Mouse (Mus musculus): ENCODE results near the gene Igsf8.
"Not testable (repeated sequence)": the region's sequence is repeated elsewhere in the genome, so short reads cannot be mapped to it uniquely, and the experiment has no call there.

The Igsf8 gene

DNA sequence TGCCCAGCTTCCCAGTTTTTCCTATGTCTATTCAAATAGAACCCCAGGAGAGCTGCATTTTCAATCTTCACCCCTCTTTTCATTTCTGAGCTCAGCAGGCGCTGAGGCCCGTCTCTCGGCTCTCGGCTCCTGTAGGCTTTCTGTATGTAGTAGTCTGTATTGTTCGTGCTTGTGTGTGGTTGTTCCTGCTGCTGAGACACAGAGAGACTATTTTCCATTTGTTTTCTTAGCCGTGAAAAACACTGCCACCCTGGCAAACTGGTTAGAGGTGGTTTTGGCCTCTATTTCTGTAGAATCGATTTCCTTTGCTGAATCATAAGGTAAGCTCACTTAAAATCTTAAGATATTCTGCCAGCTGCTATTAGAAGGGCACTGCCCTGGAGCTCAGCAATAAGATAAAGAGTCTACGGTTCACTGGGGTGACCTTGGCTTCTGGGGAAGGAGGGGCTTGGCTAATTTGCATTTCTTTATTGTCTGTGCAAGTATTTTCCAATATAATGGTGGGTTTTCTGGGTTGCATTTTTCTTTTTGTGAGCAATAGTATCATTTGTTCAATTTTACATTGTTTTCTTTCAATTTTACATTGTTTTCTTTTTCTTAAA is at the start of gene Igsf8:
Gene Igsf8 (plus strand): TSS at position 165 of the 602 bp plus-strand sequence.
- DNase-seq = no peak

DNA sequence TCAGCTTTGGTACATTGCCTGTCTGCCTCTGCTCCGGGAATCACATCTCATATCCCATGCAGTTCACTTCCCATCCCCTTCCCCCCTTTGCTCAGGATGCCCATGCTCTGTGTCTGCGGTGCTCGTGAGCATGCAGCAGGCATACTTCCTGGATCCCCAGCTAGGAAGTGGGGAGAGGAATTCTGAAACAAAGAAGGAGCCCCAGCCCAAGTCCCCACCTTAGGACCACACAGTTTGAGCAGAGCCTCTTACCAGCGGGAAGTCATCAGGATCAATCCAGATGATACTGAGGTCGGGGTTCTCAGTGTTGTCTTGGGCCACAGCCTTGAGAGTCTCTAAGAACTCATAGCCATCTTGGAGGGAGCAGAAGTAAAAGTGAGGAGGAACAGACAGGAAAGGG is 48.7 kb upstream of the Igsf8 start:
- no peak for DNase-seq

- no peak for DNase-seq
Observed at GRCm38 (mm10) chr1:172213771-172214170, 47.7 kb upstream of the Igsf8 start.

DNA sequence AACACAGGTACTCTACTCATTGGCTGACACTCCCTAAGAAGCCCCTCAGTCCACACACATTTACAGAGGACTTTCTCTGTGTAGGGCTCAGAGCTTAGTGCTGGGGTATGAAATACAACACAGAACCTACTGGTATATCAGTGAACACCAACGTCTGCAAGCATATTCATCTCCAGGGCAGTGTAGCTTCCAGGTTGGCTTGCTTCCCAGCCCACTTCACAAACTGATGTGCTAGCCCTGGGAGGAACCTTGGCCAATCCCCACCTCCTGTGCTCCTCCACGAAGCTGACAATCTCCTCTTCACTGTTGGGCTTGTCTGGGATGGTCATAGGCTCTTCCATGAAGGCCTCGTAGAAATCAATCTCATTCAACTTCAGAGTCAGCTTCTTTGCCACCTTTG is 46.7 kb upstream of the Igsf8 start:
- no peak for DNase-seq

DNA sequence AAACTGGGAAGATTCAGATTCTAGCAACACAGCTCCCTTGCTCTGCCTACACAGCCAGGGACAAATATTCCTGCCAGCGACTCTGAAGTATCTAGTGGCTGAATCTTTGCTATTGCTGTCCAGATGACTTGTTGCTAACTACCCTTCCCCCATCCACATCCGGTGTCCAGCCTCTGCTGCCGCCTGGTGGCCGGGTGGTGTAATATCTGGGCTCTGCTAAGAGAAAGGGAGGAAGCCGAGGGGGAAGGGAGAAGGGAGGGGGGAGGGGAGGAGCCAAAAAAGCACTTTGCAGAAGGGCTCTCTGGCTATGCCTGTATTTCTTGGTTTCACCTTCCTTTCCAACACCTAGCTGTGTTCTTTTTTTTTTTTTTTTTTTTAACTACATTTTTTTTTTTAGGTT is 44.3 kb upstream of the Igsf8 start:
- peak; percentile 91 for DNase-seq

DNA sequence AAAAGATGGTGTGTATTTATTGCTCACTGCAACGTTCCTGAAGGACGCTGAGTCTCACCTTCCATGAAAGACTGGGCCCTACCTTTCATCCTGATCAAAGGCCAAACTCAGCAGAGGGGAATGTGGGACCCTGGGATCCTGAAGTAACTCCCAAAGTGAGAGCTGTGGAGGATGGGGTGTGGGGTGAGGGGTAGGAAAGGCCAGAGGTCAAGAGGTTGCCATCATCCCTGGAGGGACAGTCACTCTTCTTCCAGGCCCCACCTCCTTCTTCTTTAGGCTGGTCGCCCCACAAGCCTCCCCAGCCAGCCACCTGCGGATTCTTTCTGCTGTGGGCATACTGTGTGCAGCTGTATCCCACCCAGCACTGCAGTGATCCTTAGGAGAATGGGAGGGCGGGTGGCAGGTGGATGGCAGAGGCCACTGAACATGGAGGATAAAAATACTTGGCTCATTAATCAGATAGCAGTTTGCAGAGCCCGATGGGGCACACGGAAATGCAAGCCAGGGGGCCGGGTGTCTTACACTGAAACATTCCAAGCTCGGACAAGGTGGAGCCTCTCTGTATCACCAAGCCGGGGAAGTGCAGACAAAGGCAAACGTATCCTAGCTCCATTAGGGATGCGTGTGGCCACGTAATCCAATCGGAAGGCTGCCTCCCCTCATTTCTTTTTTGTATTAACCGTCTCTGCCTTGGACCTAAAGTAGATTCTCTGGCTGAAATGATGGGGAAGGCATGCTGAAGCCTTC is 43.1 kb upstream of the Igsf8 start:
- DNase-seq = no peak

- no peak for DNase-seq
Observed at GRCm38 (mm10) chr1:172219451-172220406, 41.7 kb upstream of the Igsf8 start, which contains the start of gene Casq1. TSS of gene Casq1 (minus strand) at chr1:172219868.

GRCm38 (mm10) chr1:172220414-172220813 is 41.0 kb upstream of the Igsf8 start:
- DNase-seq = no peak

- DNase-seq = no peak
Observed at GRCm38 (mm10) chr1:172221297-172222063, 40.0 kb upstream of the Igsf8 start.

- no peak for DNase-seq
Observed at GRCm38 (mm10) chr1:172228209-172228608, 33.2 kb upstream of the Igsf8 start.

- DNase-seq = no peak
Observed at GRCm38 (mm10) chr1:172229215-172229614, 32.2 kb upstream of the Igsf8 start.

DNA sequence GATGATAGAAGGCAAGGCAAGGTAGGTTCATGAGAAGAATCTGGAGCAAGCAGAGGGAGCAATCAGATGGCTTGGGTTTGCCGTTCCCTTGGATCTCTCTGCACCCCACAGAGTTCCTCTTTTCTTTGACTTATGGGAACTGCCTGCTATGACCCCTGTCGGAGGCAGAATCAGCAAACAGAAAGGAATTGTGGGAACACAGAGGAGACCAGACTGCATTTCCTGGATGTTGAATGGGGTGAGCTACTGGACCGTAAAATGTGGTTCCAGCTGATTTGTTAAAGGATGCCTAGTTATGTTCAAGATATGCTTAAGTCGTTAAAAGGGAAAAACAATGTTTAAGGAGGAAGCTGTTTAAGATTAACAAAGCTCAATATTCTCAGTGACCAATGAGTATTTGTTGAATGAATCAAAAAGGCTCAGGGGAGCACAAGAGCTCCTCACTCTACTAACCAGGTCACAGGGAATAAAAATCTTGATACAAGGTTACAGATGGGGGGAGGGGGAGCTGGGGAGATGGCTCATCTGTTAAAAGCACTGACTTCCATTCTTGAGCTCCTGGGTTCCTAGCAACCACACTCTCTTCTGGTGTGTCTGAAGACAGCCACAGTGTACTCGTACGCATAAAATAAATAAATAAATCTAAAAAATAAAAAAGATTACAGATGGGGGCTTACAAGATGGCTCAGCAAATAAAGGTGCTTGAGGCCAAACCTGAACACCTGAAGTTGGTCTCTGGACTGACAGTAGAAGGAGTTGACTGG is 20.3 kb upstream of the Igsf8 start:
- no peak for DNase-seq

DNA sequence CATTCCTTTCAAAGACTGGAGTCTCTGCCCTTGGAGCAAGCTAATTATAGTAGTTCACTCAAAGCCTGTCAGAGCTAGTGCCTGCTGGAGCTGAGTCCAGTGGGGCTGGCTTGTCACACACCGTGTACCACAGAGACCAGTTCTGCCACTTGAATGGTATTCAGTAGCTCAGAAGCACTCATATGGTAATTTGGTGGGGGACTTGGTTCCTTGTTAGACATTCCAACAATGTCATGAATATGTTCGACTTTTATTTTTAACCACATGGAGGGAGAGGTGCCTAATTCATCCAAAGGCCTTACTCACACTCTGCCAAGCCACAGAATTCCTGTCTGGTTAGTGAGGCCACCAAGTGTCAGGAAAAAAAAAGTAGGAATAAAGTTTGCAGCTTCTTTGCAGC is 19.0 kb upstream of the Igsf8 start:
- DNase-seq = no peak

DNA sequence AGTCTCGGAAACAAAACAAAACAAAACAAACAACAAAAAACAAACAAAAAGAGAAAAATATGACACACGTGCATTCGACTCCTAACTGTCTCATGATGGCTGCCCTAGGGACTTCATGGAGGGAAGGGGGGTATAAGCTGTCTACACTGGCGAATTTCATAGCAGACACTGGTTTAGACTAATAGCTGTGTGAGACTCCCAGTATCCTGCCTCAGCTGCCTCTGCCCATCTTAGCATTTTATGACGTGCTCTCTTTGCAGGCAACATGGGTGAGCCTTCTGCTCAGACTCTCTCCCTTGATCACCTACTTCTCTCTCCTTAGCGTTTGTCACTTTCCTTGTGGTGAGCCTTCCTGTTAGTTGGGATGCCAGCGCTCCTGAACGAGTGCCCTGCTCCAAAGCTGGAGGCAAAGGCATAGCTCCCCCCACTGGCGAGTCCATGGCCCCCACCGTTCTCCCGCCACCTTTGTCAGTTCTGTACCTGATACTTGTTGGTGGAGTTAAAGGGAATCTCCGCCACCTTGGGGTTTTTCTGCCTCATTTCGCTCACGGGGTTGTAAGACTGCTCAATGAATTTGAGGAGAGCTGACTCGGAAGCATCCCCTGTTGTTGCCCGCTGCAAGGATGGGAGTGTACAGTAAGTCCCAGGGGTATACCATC is 17.8 kb upstream of the Igsf8 start:
- peak; percentile 33 for DNase-seq

GRCm38 (mm10) chr1:172244645-172245044 is 16.8 kb upstream of the Igsf8 start:
- DNase-seq = not testable (repeated sequence)

GRCm38 (mm10) chr1:172247216-172247615 is 14.2 kb upstream of the Igsf8 start:
- DNase-seq = no peak

- DNase-seq = no peak
Observed at GRCm38 (mm10) chr1:172247679-172248078, 13.8 kb upstream of the Igsf8 start.

GRCm38 (mm10) chr1:172258314-172258713 is 3.1 kb upstream of the Igsf8 start, which contains the start of gene Atp1a4:
TSS of gene Atp1a4 (minus strand) at chr1:172258414.
- no peak for DNase-seq

- DNase-seq = no peak
Observed at GRCm38 (mm10) chr1:172271208-172271607, 9.8 kb downstream of the Igsf8 start.

DNA sequence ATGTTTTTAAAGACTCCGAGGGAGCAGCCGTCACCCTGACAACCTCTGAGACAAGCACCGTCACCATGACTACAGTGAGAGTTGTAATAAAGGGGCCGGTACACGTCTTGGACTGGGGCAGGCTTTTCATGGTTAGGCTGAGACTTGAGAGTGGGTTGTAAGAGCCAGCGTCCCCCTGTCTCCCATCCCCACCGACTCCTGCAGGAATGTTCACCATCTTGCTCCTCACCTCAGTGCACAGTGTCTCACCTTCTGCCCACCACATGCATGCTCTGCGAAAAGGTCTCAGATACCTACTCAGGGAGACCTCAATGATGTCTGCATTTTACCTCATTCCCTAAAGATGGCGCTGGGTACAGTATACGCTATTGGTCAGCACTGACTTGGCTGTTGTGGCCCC is 10.3 kb downstream of the Igsf8 start:
- no peak for DNase-seq

DNA sequence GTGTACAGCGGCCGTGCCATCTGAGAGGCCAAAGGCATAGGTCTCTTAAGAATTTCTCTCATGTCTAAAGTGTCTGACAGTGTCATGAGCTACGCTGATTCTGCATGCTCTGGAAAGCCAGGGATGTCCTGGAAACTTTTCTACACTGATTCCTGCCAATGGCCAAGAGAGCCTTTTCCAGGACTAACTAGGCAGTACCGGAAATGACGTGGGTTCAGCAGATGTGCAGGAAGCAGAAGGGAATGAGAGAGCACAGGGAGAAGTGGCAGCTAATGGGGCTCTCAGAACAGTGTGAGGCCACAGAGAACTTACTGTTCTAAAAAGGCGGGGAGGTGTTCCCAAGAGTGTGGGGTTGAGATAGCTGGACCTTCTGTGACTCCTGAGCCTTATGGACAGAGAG is 11.9 kb downstream of the Igsf8 start:
- DNase-seq = no peak
